Mouse (Mus musculus) C3H10T1/2 (cell line): Measurements from ENCODE around the gene Trim30a. TPM values are rescaled to one million over a fixed set of nuclear protein-coding genes. Genes with fewer than 3 reads are reported as not detected.

Experiments
- polyA plus RNA-seq, 2 experiments: library from polyadenylated mRNA; unstranded; fragments of >200 nt; fragmentation: generic; extraction: Trizol; gene quantifications; one replicate each; pipeline ENCODE4 v1.2.1; 2012; ENCODE audit warnings: missing spikeins in 2 of 2

The Trim30a gene
- polyA plus RNA-seq, result 1 to 10 TPM in 1 of 2 experiments, not detected in 1; 1.7 TPM

GRCm38 (mm10) chr7:104465065-104465744 lies at the start of gene Trim30a:
Trim30a (minus strand) TSS chr7:104465193.

GRCm38 (mm10) chr7:104507421-104508065 lies 42.5 kb upstream of the Trim30a start, which contains the start of gene Trim30d:
Trim30d (minus strand) TSS chr7:104507849.

GRCm38 (mm10) chr7:104400698-104401097 lies 64.3 kb downstream of the Trim30a start, which contains the start of gene Trim30c:
Trim30c (minus strand) TSS chr7:104400837.

GRCm38 (mm10) chr7:104369736-104370414 lies 95.1 kb downstream of the Trim30a start, which contains the start of gene Trim30b:
Trim30b (minus strand) TSS chr7:104369884.

Other genes with a start within 250 kb of the Trim30a start
- gene Trim6, start 246.4 kb downstream of the Trim30a start, polyA plus RNA-seq, result under 1 TPM; 0.07 to 0.15 TPM
- under 1 TPM; 0.01 to 0.54 TPM for gene Trim34a, start 220.7 kb downstream of the Trim30a start, polyA plus RNA-seq
- gene Trim5, start 177.1 kb downstream of the Trim30a start, polyA plus RNA-seq, result not detected
- under 1 TPM in 1 of 2 experiments, not detected in 1; 0.01 TPM for gene Trim12a, start 149.7 kb downstream of the Trim30a start, polyA plus RNA-seq
- gene Trim34b, start 135.7 kb downstream of the Trim30a start, polyA plus RNA-seq, result under 1 TPM in 1 of 2 experiments, not detected in 1; 0.92 TPM
- 1 to 10 TPM in 1 of 2 experiments, under 1 TPM in 1; 0.13 to 3.7 TPM for gene Trim12c, start 111.8 kb downstream of the Trim30a start, polyA plus RNA-seq
- gene Trim30b, start 95.3 kb downstream of the Trim30a start, polyA plus RNA-seq, result not detected
- gene Trim30c, start 64.4 kb downstream of the Trim30a start, polyA plus RNA-seq, result not detected
- under 1 TPM in 1 of 2 experiments, not detected in 1; 0.73 TPM for gene Trim30d, start 42.7 kb upstream of the Trim30a start, polyA plus RNA-seq
- not detected for gene Olfr651, start 84.9 kb upstream of the Trim30a start, polyA plus RNA-seq
- gene Olfr652, start 95.7 kb upstream of the Trim30a start, polyA plus RNA-seq, result not detected
- not detected for gene Olfr653, start 112.1 kb upstream of the Trim30a start, polyA plus RNA-seq
- gene Olfr654, start 121.8 kb upstream of the Trim30a start, polyA plus RNA-seq, result not detected
- gene Olfr655, start 136.6 kb upstream of the Trim30a start, polyA plus RNA-seq, result not detected
- not detected for gene Olfr656, start 148.8 kb upstream of the Trim30a start, polyA plus RNA-seq
- gene Olfr657, start 159.6 kb upstream of the Trim30a start, polyA plus RNA-seq, result not detected
- gene Olfr658, start 182.1 kb upstream of the Trim30a start, polyA plus RNA-seq, result not detected
- gene Olfr659, start 201.6 kb upstream of the Trim30a start, polyA plus RNA-seq, result not detected
- gene Olfr661, start 221.3 kb upstream of the Trim30a start, polyA plus RNA-seq, result not detected